Comparison of ENCODE assay signal across 18 mouse cellular contexts in genomic region chr5:67883564-67884171, GRCm38 (mm10). TPM values are rescaled to one million over a fixed set of nuclear protein-coding genes. Genes with fewer than 3 reads are reported as not detected.
DNase-seq lines count a peak whose midpoint lies in the region; ATAC-seq and TF ChIP-seq lines count a peak whose summit lies in the region.
"Had no signal": no experiment of that assay in that cellular context is flagged by ENCODE, and none has a peak within 500 bp of the region (broad histone marks: within the 10 kb centered on the region; RNA-seq: fewer than 3 reads in every experiment).

No protein-coding gene starts in this region.

- 54% methylated on average over 1 of the region's 1 CpGs for WGBS in heart, embryonic 12.5 days
- WGBS in heart, embryonic 10.5 days = 64% methylated on average over 1 of the region's 1 CpGs
- 59% methylated on average over 1 of the region's 1 CpGs for WGBS in lung, adult 2 months
- WGBS in midbrain, embryonic 10.5 days = 86% methylated on average over 1 of the region's 1 CpGs

- no peak overlapping the region for H3K4me3 ChIP-seq in heart, embryonic 12.5 days
- H3K4me3 ChIP-seq in heart, embryonic 10.5 days = no peak overlapping the region
- no peak overlapping the region for H3K4me3 ChIP-seq in lung, adult 2 months (replicated peaks; ENCODE audit: extremely low read depth, low read depth, low read length)
- H3K4me3 ChIP-seq in midbrain, embryonic 10.5 days = no peak overlapping the region
- H3K4me3 ChIP-seq: stomach, embryonic 15.5 days had no signal

- no peaks in the 10 kb centered on the region for H3K9me3 ChIP-seq in heart, embryonic 12.5 days (replicated peaks)
- no peaks in the 10 kb centered on the region for H3K9me3 ChIP-seq in heart, embryonic 10.5 days
- no peaks in the 10 kb centered on the region for H3K9me3 ChIP-seq in midbrain, embryonic 10.5 days (replicated peaks)
- H3K9me3 ChIP-seq: stomach, embryonic 15.5 days had no signal

- no peak overlapping the region for H3K27ac ChIP-seq in heart, embryonic 12.5 days (ENCODE audit: poor library complexity, severe bottlenecking)
- H3K27ac ChIP-seq in heart, embryonic 10.5 days = no peak overlapping the region
- no peak overlapping the region for H3K27ac ChIP-seq in midbrain, embryonic 10.5 days (replicated peaks)
- H3K27ac ChIP-seq: stomach, embryonic 15.5 days had no signal

- no peak overlapping the region for H3K9ac ChIP-seq in heart, embryonic 12.5 days
- H3K9ac ChIP-seq: lung, embryonic 14.5 days; stomach, embryonic 15.5 days had no signal

- peak; percentile 42; the same call in 1 of the 2 replicates for ATAC-seq in heart, embryonic 12.5 days (ENCODE audit: insufficient number of reproducible peaks, low FRiP score)
- 0 out of 2 replicates have a peak, but pooled peaks have one; percentile 30 for ATAC-seq in erythroid progenitor cell, adult 5-6 weeks (replicated peaks; ENCODE audit: low FRiP score, poor library complexity, severe bottlenecking)

- H3K4me1 ChIP-seq in heart, embryonic 12.5 days (replicated peaks) = no peaks in the 10 kb centered on the region
- H3K4me1 ChIP-seq in heart, embryonic 10.5 days = no peaks in the 10 kb centered on the region
- no peaks in the 10 kb centered on the region for H3K4me1 ChIP-seq in lung, adult 2 months (ENCODE audit: control insufficient read depth, insufficient read depth, low read length)
- H3K4me1 ChIP-seq in midbrain, embryonic 10.5 days = peaks cover 14% of the 10 kb centered on the region
- H3K4me1 ChIP-seq: stomach, embryonic 15.5 days had no signal

- H3K36me3 ChIP-seq in heart, embryonic 12.5 days = no peaks in the 10 kb centered on the region
- H3K36me3 ChIP-seq in heart, embryonic 10.5 days = no peaks in the 10 kb centered on the region
- H3K36me3 ChIP-seq in midbrain, embryonic 10.5 days = no peaks in the 10 kb centered on the region
- H3K36me3 ChIP-seq: stomach, embryonic 15.5 days had no signal

- no peak for DNase-seq in heart, embryonic 10.5 days (ENCODE audit: low spot score)
- peak; percentile 41 for DNase-seq in 416B (ENCODE audit: low read depth)
- DNase-seq in lung, adult 2 months = peak; percentile 26
- no peak for DNase-seq in cerebellum, adult 18-20 months
- DNase-seq in kidney, adult 8-10 months = no peak
- DNase-seq in midbrain, embryonic 10.5 days (ENCODE audit: low spot score) = no peak
- DNase-seq: cerebellum, postnatal 10 days; heart, postnatal 36 days; kidney, adult 2 months; lung, embryonic 14.5 days; thymus, postnatal 25 days had no signal

- no peak for TF ChIP-seq CTCF in lung, adult 2 months (IDR thresholded peaks at IDR 0.05; ENCODE audit: insufficient read depth, low read length)

- no peak overlapping the region for H3K4me2 ChIP-seq in heart, embryonic 12.5 days
- H3K4me2 ChIP-seq: lung, embryonic 14.5 days; stomach, embryonic 15.5 days had no signal

- TF ChIP-seq POLR2A in lung, adult 2 months (IDR thresholded peaks at IDR 0.05; ENCODE audit: borderline replicate concordance, extremely low read depth, low read depth, low read length) = no peak

- H3K27me3 ChIP-seq in heart, embryonic 12.5 days (replicated peaks) = no peaks in the 10 kb centered on the region
- no peaks in the 10 kb centered on the region for H3K27me3 ChIP-seq in heart, embryonic 10.5 days (ENCODE audit: insufficient read depth, poor library complexity, severe bottlenecking)
- H3K27me3 ChIP-seq in midbrain, embryonic 10.5 days (ENCODE audit: low read depth, poor library complexity, severe bottlenecking) = no peaks in the 10 kb centered on the region
- H3K27me3 ChIP-seq: stomach, embryonic 15.5 days had no signal

RNA-seq across cellular contexts. Expression of gene Atp8a1, which starts 36.4 kb away (rescaled TPM):
- 16.8 and 20.0 TPM in 2 replicates for polyA plus RNA-seq in heart, embryonic 12.5 days (2016; fragmentation: Nextera tagmentation; extraction: Ambion mirVana)
- polyA plus RNA-seq in heart, embryonic 10.5 days (2016; fragmentation: Nextera tagmentation; extraction: Ambion mirVana) = 16.2 and 19.9 TPM in 2 replicates
- 221 and 244 TPM in 2 replicates for total RNA-seq in erythroid progenitor cell, adult 5-6 weeks (2015; ENCODE audit: low replicate concordance)
- 297 and 307 TPM in 2 replicates for total RNA-seq in erythroid progenitor cell, adult 5-6 weeks (2017; ENCODE audit: low replicate concordance)
- 75.7 and 171 TPM in 2 replicates for polyA plus RNA-seq in lung, adult 2 months (2012; rRNA removed)
- 21.3 and 29.6 TPM in 2 replicates for polyA plus RNA-seq in midbrain, embryonic 10.5 days (2016; fragmentation: Nextera tagmentation; extraction: Ambion mirVana)

RNA-seq across cellular contexts. Expression of gene Gm5108, which starts 57.8 kb away (rescaled TPM):
- polyA plus RNA-seq in heart, embryonic 12.5 days (2016; fragmentation: Nextera tagmentation; extraction: Ambion mirVana) = not detected in 2 replicates
- polyA plus RNA-seq in heart, embryonic 10.5 days (2016; fragmentation: Nextera tagmentation; extraction: Ambion mirVana) = not detected in 2 replicates
- total RNA-seq in erythroid progenitor cell, adult 5-6 weeks (2015; ENCODE audit: low replicate concordance) = not detected in 2 replicates
- not detected in 2 replicates for total RNA-seq in erythroid progenitor cell, adult 5-6 weeks (2017; ENCODE audit: low replicate concordance)
- polyA plus RNA-seq in lung, adult 2 months (2012; rRNA removed) = not detected in 2 replicates
- polyA plus RNA-seq in midbrain, embryonic 10.5 days (2016; fragmentation: Nextera tagmentation; extraction: Ambion mirVana) = not detected in 2 replicates
- total RNA-seq: heart, adult 8-10 months; heart, postnatal 36 days; left cerebral cortex, postnatal 14 days; neutrophil, adult 5-6 weeks had no signal
- polyA plus RNA-seq: embryonic facial prominence, embryonic 14.5 days; kidney, adult 2 months; lung, embryonic 14.5 days; stomach, embryonic 15.5 days had no signal

Comparison
In these comparisons a context has a peak if more than half of its experiments do, and no peak if none do; other contexts are left out.
1. DNase-seq: peak in 416B (single experiment) and lung, adult 2 months (single experiment); none in heart, embryonic 10.5 days (single experiment), cerebellum, adult 18-20 months (0 of 2), kidney, adult 8-10 months (0 of 2) and midbrain, embryonic 10.5 days (single experiment).